Mouse (Mus musculus) CH12.LX (cell line): ENCODE results near the gene Ccdc182.

Source experiments
- CHD1 ChIP-seq: IDR thresholded peaks from 2 replicates; pipeline ENCODE4 v1.6.1; 2012; ENCODE audit warnings: low read depth, low read length, improper control_type of control experiment, inconsistent platforms
- CTCF ChIP-seq, 2 experiments: IDR thresholded peaks in 1 of 2; conservative IDR thresholded peaks in 1 of 2; 2 replicates each; pipeline ENCODE4 v1.5.1; 2011 to 2012; ENCODE audit warnings: low read depth in 2 of 2, low read length in 2 of 2, improper control_type of control experiment in 1 of 2, inconsistent platforms in 1 of 2, mild to moderate bottlenecking in 1 of 2, moderate library complexity in 1 of 2
- JUND ChIP-seq: conservative IDR thresholded peaks from 2 replicates; pipeline ENCODE4 v1.6.1; 2011; ENCODE audit warnings: low read depth, low read length, improper control_type of control experiment
- POLR2A ChIP-seq: IDR thresholded peaks from 2 replicates; pipeline ENCODE4 v1.6.1; 2011; ENCODE audit warnings: low read depth, mild to moderate bottlenecking, improper control_type of control experiment, low read length
- USF2 ChIP-seq: conservative IDR thresholded peaks from 2 replicates; pipeline ENCODE4 v1.6.1; 2011; ENCODE audit warnings: low read depth, low read length, improper control_type of control experiment

- TF ChIP-seq CTCF (conservative IDR thresholded peaks at IDR 0.05 in 1 of 2, IDR thresholded peaks at IDR 0.05 in 1 of 2; ENCODE audit: low read depth in 2 of 2, low read length in 2 of 2): no peak
- no peak for TF ChIP-seq POLR2A
- no peak for TF ChIP-seq CHD1
- TF ChIP-seq USF2: no peak
- no peak for TF ChIP-seq JUND
These were observed 48.2 kb upstream of the Ccdc182 start for GRCm38 (mm10) chr11:88245581-88246170.
